Mouse (Mus musculus) neural tube, embryonic 12.5 days (tissue): ENCODE results near the gene Otud1. TPM values are rescaled to one million over a fixed set of nuclear protein-coding genes. Genes with fewer than 3 reads are reported as not detected.
A peak's percentile ranks its signal among the peaks of the same experiment; 100 is the strongest.

Experiments used
- ATAC-seq: fragments of 200-750 bp; cut with Nextera tagmentation; 2 replicates; pipeline ENCODE4 v1.8.0; 2017; ENCODE audit warnings: low read depth, mild to moderate bottlenecking, moderate TSS enrichment, moderate library complexity; ENCODE audit not compliant: low FRiP score
- H3K27ac ChIP-seq: fragments of 300-500 bp; sonication (generic); 2 replicates; pipeline ENCODE4 v1.5.1; 2016
- H3K27me3 ChIP-seq: fragments of 300-500 bp; sonication (generic); replicated peaks from 2 replicates; pipeline ENCODE4 v1.6.1; 2016; ENCODE audit warnings: mild to moderate bottlenecking
- H3K36me3 ChIP-seq: fragments of 300-500 bp; sonication (generic); 2 replicates; pipeline ENCODE4 v1.6.1; 2016; ENCODE audit warnings: mild to moderate bottlenecking
- H3K4me1 ChIP-seq: fragments of 300-500 bp; sonication (generic); 2 replicates; pipeline ENCODE4 v1.6.1; 2016
- H3K4me2 ChIP-seq: fragments of 300-500 bp; sonication (generic); replicated peaks from 2 replicates; pipeline ENCODE4 v1.6.1; 2016; ENCODE audit warnings: mild to moderate bottlenecking
- H3K4me3 ChIP-seq: fragments of 300-500 bp; sonication (generic); 2 replicates; pipeline ENCODE4 v1.5.1; 2016
- H3K9ac ChIP-seq: fragments of 300-500 bp; sonication (generic); 2 replicates; pipeline ENCODE4 v1.6.1; 2016; ENCODE audit warnings: mild to moderate bottlenecking
- H3K9me3 ChIP-seq: fragments of 300-500 bp; sonication (generic); 2 replicates; pipeline ENCODE4 v1.6.1; 2016; ENCODE audit warnings: mild to moderate bottlenecking
- WGBS: fragments of 180-500 bp; shearing (Covaris S2); methylation state at CpG from one replicate; pipeline ENCODE4 v1.1.7; 2016; 5-methylcytosine and 5-hydroxymethylcytosine counted together
- polyA plus RNA-seq: library from polyadenylated mRNA; unstranded; fragments of >200 nt; fragmentation: Nextera tagmentation; extraction: Ambion mirVana; gene quantifications from 2 replicates; pipeline ENCODE4 v1.2.1, GENCODE M21; 2016

Gene Otud1
- 1.6 TPM in 2 replicates for polyA plus RNA-seq

DNA sequence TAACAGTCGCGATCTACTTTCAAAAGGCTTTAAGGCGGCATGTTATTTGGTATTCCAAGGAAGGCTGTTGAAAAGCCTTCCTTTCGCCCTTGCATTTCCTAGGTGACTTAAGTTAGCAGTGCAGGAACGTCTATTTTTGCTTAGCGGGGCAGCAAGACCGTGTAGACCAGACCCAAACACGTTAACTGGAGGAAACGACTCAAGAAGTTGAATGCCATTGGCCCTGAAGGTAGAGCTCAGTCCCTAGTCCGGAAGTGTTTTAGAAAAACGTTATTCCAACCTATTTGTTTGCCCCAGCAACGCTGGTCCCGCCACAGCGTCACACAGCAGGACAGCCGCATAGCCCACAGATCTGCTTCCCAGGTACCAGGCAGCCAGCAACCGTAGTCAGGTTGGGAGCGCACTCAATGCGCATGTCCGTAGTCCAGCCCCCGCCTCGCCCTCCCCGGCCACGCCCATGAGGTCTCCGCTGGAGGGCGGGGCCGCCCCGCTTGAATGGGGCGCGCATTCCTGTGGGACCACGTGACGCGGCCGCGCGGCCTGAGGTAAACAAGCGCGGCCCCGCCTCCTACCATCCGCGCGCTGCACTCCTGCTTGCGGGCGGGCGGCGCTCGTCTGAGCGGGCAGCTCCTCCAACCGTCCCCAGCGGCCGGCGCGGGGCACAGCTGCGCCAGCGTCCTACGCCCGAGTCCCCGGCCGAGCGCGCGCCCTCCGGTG is at the start of gene Otud1:
Otud1 (plus strand) TSS at position 595 of the 717 bp plus-strand sequence.
- Histone ChIP-seq H3K36me3 (no peaks in the 10 kb centered on the region), H3K4me2 (peak within 1 kb of the TSS; percentile 88), H3K9ac (peak within 1 kb of the TSS; percentile 74), H3K4me3 (peak within 1 kb of the TSS; percentile 78), H3K27ac (peak within 1 kb of the TSS; percentile 66), H3K9me3 (no peaks in the 10 kb centered on the region), H3K4me1 (peaks cover 6% of the 10 kb centered on the region; the same call in 1 of the 2 replicates), H3K27me3 (peaks cover 10% of the 10 kb centered on the region)
- WGBS = under 1% methylated on average over 59 of the region's 62 CpGs
- ATAC-seq = peak; percentile 99

DNA sequence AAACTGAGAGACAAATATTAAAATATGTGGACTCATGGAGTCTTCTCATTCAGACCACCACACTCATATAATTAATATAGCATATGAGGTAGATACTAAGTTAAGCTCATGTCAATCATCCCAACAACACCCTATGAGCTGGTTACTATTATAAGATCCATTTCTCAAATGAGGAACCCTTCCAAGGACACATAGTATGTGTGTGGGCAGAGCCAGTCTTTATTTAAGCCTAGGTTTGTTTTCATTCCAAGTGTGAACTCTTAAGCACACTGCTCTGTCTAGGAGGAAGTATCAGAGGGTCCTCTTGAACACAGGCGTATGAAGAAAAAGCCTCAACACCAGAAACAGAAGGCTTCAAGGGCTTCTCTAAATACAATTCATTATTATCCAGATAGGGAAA is 49.7 kb upstream of the Otud1 start:
- Histone ChIP-seq H3K9me3 (no peaks in the 10 kb centered on the region), H3K4me1 (no peaks in the 10 kb centered on the region), H3K27ac (no peak overlapping the region), H3K9ac (no peak overlapping the region), H3K4me3 (no peak overlapping the region), H3K27me3 (no peaks in the 10 kb centered on the region), H3K4me2 (no peak overlapping the region), H3K36me3 (no peaks in the 10 kb centered on the region)
- ATAC-seq = no peak
- 62% methylated on average over 1 of the region's 1 CpGs for WGBS

DNA sequence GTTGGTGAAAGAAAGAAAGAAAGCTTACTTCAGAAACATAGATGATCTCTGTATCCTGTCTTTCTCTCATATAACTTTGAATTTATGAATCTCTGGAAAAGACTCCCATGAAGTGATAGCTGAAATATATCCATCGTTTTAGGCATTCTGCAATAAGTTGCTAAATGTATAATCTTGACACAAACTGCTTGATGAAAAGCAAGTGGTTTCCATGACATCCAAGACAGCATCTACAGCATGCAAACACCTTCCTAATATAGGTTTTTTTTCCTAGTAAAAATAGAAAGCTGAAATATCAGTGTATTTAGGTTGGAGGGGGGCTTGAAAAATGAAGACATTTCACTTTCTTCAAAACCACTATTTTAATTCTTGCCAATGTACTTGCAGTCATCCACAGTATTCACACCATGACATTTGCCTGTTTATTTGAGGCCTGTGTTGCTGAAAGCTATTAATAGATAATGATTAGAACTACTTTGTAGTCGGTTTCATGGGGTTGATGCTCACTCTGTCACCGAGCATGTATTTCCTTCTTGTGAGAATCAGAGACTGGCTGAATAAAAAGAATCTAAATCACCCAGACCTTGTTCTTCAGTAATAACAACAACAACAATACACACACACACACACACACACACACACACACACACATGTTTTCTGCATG is 49.0 kb upstream of the Otud1 start:
- Histone ChIP-seq H3K36me3 (no peaks in the 10 kb centered on the region), H3K9ac (no peak overlapping the region), H3K9me3 (no peaks in the 10 kb centered on the region), H3K27ac (no peak overlapping the region), H3K4me1 (no peaks in the 10 kb centered on the region), H3K4me2 (no peak overlapping the region), H3K27me3 (no peaks in the 10 kb centered on the region), H3K4me3 (no peak overlapping the region)
- WGBS = 83% methylated on average over 3 of the region's 3 CpGs
- no peak for ATAC-seq

DNA sequence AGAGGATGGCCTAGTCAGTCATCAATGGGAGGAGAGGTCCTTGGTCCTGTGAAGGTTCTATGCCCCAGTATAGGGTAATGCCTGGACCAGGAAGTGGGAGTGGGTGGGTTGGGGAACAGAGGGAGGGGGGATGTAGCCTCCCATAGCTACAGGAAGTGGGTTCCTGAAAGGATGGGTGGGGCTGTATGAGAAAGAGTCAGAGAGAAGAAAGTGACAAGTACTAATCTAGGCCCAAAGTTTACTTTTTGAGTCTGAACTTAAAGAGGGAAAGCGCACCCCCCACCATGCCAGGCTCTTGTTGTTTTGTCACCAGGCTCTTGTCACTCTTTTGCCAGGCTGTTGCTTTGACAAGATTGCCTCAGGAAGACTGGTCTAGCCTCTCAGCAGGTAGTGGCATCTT is 35.5 kb upstream of the Otud1 start:
- H3K9me3 ChIP-seq = peaks cover 3% of the 10 kb centered on the region; the same call in 1 of the 2 replicates
- H3K4me1 ChIP-seq = no peaks in the 10 kb centered on the region
- WGBS = 100% methylated on average over 1 of the region's 1 CpGs
- no peak for ATAC-seq
- H3K4me3 ChIP-seq = no peak overlapping the region
- H3K27ac ChIP-seq = no peak overlapping the region
- no peak overlapping the region for H3K4me2 ChIP-seq
- no peaks in the 10 kb centered on the region for H3K27me3 ChIP-seq
- H3K36me3 ChIP-seq = no peaks in the 10 kb centered on the region
- no peak overlapping the region for H3K9ac ChIP-seq

DNA sequence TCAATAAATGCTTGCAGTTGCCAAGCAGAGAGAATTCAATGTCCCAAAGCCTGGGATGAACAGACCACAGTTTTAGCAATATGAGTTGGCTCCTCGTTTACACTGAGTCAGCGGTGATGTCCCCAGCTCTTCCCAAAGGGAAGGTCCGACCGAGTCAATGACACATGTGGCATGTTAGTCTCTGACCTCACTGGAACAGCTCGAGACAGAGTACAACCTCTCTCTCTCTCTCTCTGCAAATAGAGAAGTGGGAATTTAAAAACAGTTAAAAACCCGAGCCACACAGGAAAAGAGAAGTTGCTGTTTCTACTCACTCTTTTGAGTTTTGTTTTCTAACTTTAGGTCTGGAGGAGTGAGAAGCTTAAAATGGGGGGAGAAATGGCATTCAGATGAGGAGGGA is 30.5 kb upstream of the Otud1 start:
- H3K27me3 ChIP-seq = no peaks in the 10 kb centered on the region
- no peaks in the 10 kb centered on the region for H3K36me3 ChIP-seq
- no peak overlapping the region for H3K9ac ChIP-seq
- H3K4me2 ChIP-seq = no peak overlapping the region
- no peak overlapping the region for H3K4me3 ChIP-seq
- H3K9me3 ChIP-seq = peaks cover 3% of the 10 kb centered on the region; the same call in 1 of the 2 replicates
- no peak for ATAC-seq
- WGBS = 84% methylated on average over 6 of the region's 6 CpGs
- no peak overlapping the region for H3K27ac ChIP-seq
- no peaks in the 10 kb centered on the region for H3K4me1 ChIP-seq

DNA sequence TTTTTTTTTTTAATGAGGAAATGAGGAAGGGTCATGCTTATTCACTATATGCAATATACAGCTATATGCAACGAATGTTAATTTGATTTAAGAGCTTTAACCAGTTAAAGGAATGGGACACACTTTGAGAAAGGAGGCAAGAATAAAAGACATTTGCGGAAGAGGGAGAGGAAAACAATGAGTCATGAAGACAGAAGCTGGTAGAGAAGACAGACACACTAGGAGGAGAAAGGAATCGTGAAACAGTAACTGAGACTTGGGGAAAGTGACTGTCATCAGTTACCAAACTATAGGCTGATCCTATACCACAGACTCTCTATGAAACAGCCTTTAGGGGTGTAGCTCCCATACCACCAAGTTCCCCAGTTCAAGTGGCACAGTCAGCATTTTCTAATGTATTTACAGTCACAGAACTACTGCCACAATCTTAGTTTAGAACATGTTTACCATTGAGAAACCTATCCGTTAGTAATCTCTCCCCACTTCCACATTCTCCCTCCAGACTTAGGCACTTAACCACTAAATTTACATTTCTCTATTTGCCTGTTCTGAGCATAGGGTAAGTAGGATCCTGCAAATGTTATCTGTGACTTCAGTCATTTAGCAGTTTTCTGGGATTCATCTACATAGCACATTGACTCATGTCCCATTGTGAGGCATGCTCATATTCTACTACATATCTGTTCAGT is 29.5 kb upstream of the Otud1 start:
- Histone ChIP-seq H3K27me3 (no peaks in the 10 kb centered on the region), H3K36me3 (no peaks in the 10 kb centered on the region), H3K9me3 (peaks cover 3% of the 10 kb centered on the region; the same call in 1 of the 2 replicates), H3K27ac (no peak overlapping the region), H3K4me1 (no peaks in the 10 kb centered on the region), H3K9ac (no peak overlapping the region), H3K4me3 (no peak overlapping the region), H3K4me2 (no peak overlapping the region)
- ATAC-seq = no peak
- WGBS = 87% methylated on average over 4 of the region's 4 CpGs

DNA sequence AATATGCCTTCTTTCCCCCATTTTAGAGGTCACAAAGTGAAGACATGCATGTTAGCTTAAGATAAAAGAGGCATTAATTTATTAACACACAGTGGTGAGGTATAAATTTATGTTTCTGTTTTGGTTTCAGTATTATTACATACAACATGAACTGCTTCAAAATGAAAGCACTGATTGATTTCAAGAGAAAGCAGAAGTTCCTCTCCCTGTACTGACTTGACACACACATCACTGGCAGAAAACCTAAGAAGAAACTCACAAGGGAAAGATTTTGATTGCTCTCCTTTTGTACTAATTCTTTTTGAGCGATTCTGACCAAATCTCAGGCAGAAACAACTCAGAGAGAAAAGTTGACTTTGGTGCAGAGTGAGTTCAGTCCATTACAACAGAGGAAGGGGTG is 27.0 kb upstream of the Otud1 start:
- 87% methylated on average over 1 of the region's 1 CpGs for WGBS
- no peak overlapping the region for H3K27ac ChIP-seq

DNA sequence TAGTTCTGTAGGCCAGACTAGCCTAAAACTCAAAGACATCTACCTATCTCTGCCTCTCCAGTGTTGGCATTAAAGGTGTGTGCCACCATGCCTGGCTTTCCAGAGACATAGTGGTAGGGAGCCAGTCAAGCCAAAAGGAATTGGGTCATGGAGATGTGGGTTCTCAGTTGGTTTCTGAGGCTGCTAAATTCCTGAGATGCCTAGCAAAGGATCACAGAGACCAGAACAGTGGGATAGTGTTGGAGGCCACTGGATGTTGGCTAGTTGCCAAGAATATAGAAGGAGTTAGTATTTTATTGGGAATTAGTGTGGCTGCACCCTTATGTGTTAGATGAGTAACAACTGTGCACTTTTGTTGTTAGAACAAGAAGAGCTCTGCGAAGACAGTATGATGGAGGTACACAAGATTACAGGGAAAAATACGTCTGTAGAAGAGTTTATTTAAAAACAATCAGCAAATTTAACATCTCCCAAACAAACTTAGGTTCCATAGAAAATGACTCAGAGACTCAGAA is 24.1 kb upstream of the Otud1 start:
- no peaks in the 10 kb centered on the region for H3K9me3 ChIP-seq
- no peak for ATAC-seq
- no peak overlapping the region for H3K4me3 ChIP-seq
- no peaks in the 10 kb centered on the region for H3K4me1 ChIP-seq
- no peak overlapping the region for H3K27ac ChIP-seq
- 77% methylated on average over 2 of the region's 2 CpGs for WGBS
- no peak overlapping the region for H3K9ac ChIP-seq
- H3K4me2 ChIP-seq = no peak overlapping the region
- H3K27me3 ChIP-seq = no peaks in the 10 kb centered on the region
- no peaks in the 10 kb centered on the region for H3K36me3 ChIP-seq

More for the DNA sequence above, 27.0 kb upstream of the Otud1 start:
- Histone ChIP-seq H3K4me3 (no peak overlapping the region), H3K4me2 (no peak overlapping the region), H3K36me3 (no peaks in the 10 kb centered on the region), H3K27me3 (no peaks in the 10 kb centered on the region), H3K9ac (no peak overlapping the region), H3K4me1 (no peaks in the 10 kb centered on the region), H3K9me3 (peaks cover 3% of the 10 kb centered on the region; the same call in 1 of the 2 replicates)
- ATAC-seq = no peak

DNA sequence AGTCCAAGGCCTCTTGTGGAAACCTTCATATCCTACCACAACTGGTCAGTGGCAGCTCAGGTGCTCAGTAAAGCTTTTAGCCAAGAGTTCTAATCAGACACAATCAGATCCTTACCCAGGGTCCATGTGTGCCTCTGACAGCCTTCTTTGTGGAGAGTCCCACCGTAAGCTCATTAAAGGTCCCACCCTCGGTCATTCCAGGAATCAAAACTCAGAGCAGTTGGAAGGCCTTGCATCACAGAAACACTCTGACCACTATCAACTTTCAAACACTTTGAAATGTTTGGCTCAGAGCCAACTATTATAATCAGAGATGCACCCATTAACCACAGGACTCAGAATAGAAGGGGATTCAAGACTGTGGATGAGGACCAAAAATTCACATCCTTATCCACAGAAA is 12.4 kb upstream of the Otud1 start:
- Histone ChIP-seq H3K9ac (no peak overlapping the region), H3K27me3 (no peaks in the 10 kb centered on the region)

DNA sequence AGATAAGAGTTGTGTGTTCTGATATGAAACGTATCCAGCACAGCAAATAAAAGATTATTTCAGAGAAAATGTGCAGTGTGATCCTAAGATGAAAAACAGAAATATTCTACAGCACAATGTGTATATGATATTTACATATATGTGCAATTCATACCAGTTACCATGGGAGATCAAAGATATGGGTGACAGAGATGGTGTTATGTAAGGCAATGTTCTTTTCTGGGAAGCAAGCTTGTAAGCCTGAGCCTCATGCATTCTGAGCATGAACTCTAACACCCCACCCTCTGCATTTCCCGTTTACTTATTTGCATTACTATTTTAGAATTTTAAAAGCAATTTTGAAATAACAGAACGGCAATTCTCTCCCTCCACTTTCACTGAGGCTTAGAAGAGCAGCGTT is 11.4 kb upstream of the Otud1 start:
- no peak for ATAC-seq
- 81% methylated on average over 4 of the region's 4 CpGs for WGBS
- H3K9ac ChIP-seq = no peak overlapping the region
- H3K4me3 ChIP-seq = no peak overlapping the region
- no peak overlapping the region for H3K4me2 ChIP-seq
- no peaks in the 10 kb centered on the region for H3K27me3 ChIP-seq
- no peaks in the 10 kb centered on the region for H3K36me3 ChIP-seq
- H3K27ac ChIP-seq = no peak overlapping the region
- H3K4me1 ChIP-seq = no peaks in the 10 kb centered on the region
- no peaks in the 10 kb centered on the region for H3K9me3 ChIP-seq

More for the DNA sequence above, 12.4 kb upstream of the Otud1 start:
- WGBS = 80% methylated on average over 2 of the region's 2 CpGs
- H3K4me1 ChIP-seq = no peaks in the 10 kb centered on the region
- ATAC-seq = no peak
- H3K9me3 ChIP-seq = no peaks in the 10 kb centered on the region
- H3K4me2 ChIP-seq = no peak overlapping the region
- no peak overlapping the region for H3K4me3 ChIP-seq
- H3K36me3 ChIP-seq = no peaks in the 10 kb centered on the region
- H3K27ac ChIP-seq = no peak overlapping the region

DNA sequence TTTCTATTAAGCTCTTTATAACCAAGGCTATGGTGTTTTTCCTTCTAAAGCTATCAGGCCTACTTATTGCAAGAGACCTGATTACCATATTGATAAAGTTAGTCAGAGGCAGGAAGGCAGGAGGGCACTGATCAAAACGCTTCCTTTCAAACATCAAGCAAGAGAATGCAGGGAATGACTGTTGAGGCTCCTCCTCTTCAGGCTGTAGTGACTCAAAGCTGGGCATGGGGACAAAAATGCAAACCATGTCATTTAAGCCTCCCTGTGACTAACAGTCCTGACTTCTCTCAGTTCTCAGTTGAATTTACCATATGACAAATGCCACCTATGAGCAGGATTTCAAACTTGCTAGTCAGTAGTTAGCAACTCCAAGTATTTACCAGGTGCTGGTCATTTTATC is 10.6 kb upstream of the Otud1 start:
- Histone ChIP-seq H3K27me3 (no peaks in the 10 kb centered on the region), H3K4me2 (no peak overlapping the region), H3K27ac (no peak overlapping the region), H3K9ac (no peak overlapping the region), H3K4me1 (no peaks in the 10 kb centered on the region), H3K9me3 (no peaks in the 10 kb centered on the region), H3K36me3 (no peaks in the 10 kb centered on the region), H3K4me3 (no peak overlapping the region)
- WGBS = 33% methylated on average over 1 of the region's 1 CpGs
- ATAC-seq = no peak

DNA sequence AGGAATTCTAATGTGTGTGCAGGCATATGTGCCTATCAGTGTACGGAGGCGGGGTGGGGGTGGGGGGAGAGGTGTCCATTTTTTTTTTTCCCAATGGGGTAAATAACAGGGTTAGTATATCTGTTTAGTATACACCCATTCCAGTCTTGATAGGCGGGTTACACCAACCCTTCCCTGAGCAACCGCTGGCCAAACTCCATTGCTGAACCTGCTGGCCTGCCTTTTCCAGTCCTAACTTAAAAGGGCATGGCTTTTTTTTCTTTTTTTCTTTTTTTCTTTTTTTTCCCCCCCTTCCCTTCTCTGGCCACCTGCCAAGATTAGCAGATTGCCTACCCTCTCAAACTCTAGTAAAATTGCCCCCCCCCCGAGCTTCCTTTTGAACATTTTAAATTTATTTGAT is 1.1 kb upstream of the Otud1 start:
- Histone ChIP-seq H3K4me3 (no peak overlapping the region), H3K27ac (no peak overlapping the region), H3K36me3 (no peaks in the 10 kb centered on the region), H3K4me2 (peak overlapping the region; percentile 88), H3K27me3 (peaks cover 10% of the 10 kb centered on the region), H3K9ac (no peak overlapping the region), H3K9me3 (no peaks in the 10 kb centered on the region), H3K4me1 (peaks cover 6% of the 10 kb centered on the region; the same call in 1 of the 2 replicates)
- 26% methylated on average over 5 of the region's 5 CpGs for WGBS
- ATAC-seq = no peak
